ENCODE assay signal across 8 mouse cellular contexts in genomic region chr9:56712667-56713369, GRCm38 (mm10).
DNase-seq lines count a peak whose midpoint lies in the region; ATAC-seq and TF ChIP-seq lines count a peak whose summit lies in the region.
"Had no signal": no experiment of that assay in that cellular context is flagged by ENCODE, and none has a peak within 500 bp of the region (broad histone marks: within the 10 kb centered on the region; RNA-seq: fewer than 3 reads in every experiment).

No protein-coding gene starts in this region.

- H3K4me2 ChIP-seq in heart, embryonic 11.5 days: peak overlapping the region; percentile 54
- H3K4me2 ChIP-seq: forebrain, embryonic 12.5 days had no signal

- no peaks in the 10 kb centered on the region for H3K9me3 ChIP-seq in heart, embryonic 11.5 days (replicated peaks; ENCODE audit: control insufficient read depth, low read length)
- H3K9me3 ChIP-seq: forebrain, embryonic 12.5 days had no signal

- no peaks in the 10 kb centered on the region for H3K27me3 ChIP-seq in heart, embryonic 11.5 days (ENCODE audit: control insufficient read depth, insufficient read depth, low read length)

- WGBS in heart, embryonic 11.5 days (ENCODE audit: insufficient replicate concordance): 48% methylated on average over 14 of the region's 14 CpGs

- H3K4me1 ChIP-seq in heart, embryonic 11.5 days (ENCODE audit: control insufficient read depth, insufficient read depth, low read length): no peaks in the 10 kb centered on the region

- peak; percentile 36 for TF ChIP-seq CTCF in left cerebral cortex, adult 2 months (IDR thresholded peaks at IDR 0.05)

- peak; percentile 31 for DNase-seq in retina, postnatal 1 day
- DNase-seq in retina, embryonic 14.5 days (ENCODE audit: low spot score): no peak
- DNase-seq in left cerebral cortex, adult 2 months (ENCODE audit: extremely low spot score in 1 of 2, low spot score in 2 of 2): peak; percentile 85 to 88
- no peak for DNase-seq in embryo, embryonic 11 days
- no peak for DNase-seq in ovary, postnatal 10 days (ENCODE audit: low spot score)
- no peak for DNase-seq in adrenal gland, postnatal 10 days

- H3K36me3 ChIP-seq in heart, embryonic 11.5 days (ENCODE audit: control insufficient read depth, insufficient read depth, low read length): no peaks in the 10 kb centered on the region
- H3K36me3 ChIP-seq: forebrain, embryonic 12.5 days had no signal

- intact Hi-C loops in left cerebral cortex, adult 2 months (cut with DNase I): loop anchor here (1.0 kb wide), 4 partner anchors 27 to 76 kb away; no protein-coding TSS in a partner anchor

- 0 out of 2 replicates have a peak, but pooled peaks have one; percentile 39 for ATAC-seq in heart, embryonic 11.5 days (replicated peaks; ENCODE audit: insufficient number of reproducible peaks, low FRiP score, low TSS enrichment)

- H3K27ac ChIP-seq in heart, embryonic 11.5 days (ENCODE audit: low read depth, low read length): 0 out of 2 replicates have a peak overlapping the region, but pooled peaks have one; percentile 24
- H3K27ac ChIP-seq in left cerebral cortex, adult 2 months: peak overlapping the region; percentile 87
- H3K27ac ChIP-seq: forebrain, embryonic 12.5 days had no signal

- peak overlapping the region; percentile 8; the same call in 1 of the 2 replicates for H3K4me3 ChIP-seq in heart, embryonic 11.5 days (ENCODE audit: low read depth, low read length)
- H3K4me3 ChIP-seq in left cerebral cortex, adult 2 months: no peak overlapping the region
- H3K4me3 ChIP-seq: forebrain, embryonic 12.5 days had no signal

- H3K9ac ChIP-seq in heart, embryonic 11.5 days (ENCODE audit: low read depth, low read length): no peak overlapping the region
- H3K9ac ChIP-seq: forebrain, embryonic 12.5 days had no signal

Comparison
In these comparisons a context has a peak if more than half of its experiments do, and no peak if none do; other contexts are left out.
1. DNase-seq: peak in retina, postnatal 1 day (single experiment) and left cerebral cortex, adult 2 months (2 of 2); none in retina, embryonic 14.5 days (single experiment), embryo, embryonic 11 days (single experiment), ovary, postnatal 10 days (single experiment) and adrenal gland, postnatal 10 days (single experiment).